Mouse (Mus musculus) lung, embryonic 16.5 days (tissue): ENCODE measurements at regions not wholly inside any gene's neighbourhood (a gene's known extent, or its start where the extent isn't known, plus 50 kb on each side); places are given as distances from the start of the nearest gene placed in this dataset.
A peak's percentile ranks its signal among the peaks of the same experiment; 100 is the strongest.

Source experiments
- ATAC-seq: fragments of 200-750 bp; cut with Nextera tagmentation; 2 replicates; pipeline ENCODE4 v1.8.0; 2017; ENCODE audit warnings: low read depth, mild to moderate bottlenecking, moderate library complexity
- H3K27ac ChIP-seq: fragments of 300-500 bp; sonication (generic); 2 replicates; pipeline ENCODE4 v1.5.1; 2014; ENCODE audit warnings: mild to moderate bottlenecking, control low read depth, low read length
- H3K27me3 ChIP-seq: fragments of 300-500 bp; sonication (generic); 2 replicates; pipeline ENCODE4 v1.6.1; 2014; ENCODE audit warnings: low read depth, low read length, mixed read lengths; ENCODE audit not compliant: control insufficient read depth, insufficient read depth
- H3K36me3 ChIP-seq: fragments of 300-500 bp; sonication (generic); 2 replicates; pipeline ENCODE4 v1.6.1; 2014; ENCODE audit warnings: low read length; ENCODE audit not compliant: control insufficient read depth, insufficient read depth
- H3K4me1 ChIP-seq: fragments of 300-500 bp; sonication (generic); replicated peaks from 2 replicates; pipeline ENCODE4 v1.6.1; 2014; ENCODE audit warnings: low read length, mixed read lengths; ENCODE audit not compliant: control insufficient read depth, insufficient read depth
- H3K4me2 ChIP-seq: fragments of 300-500 bp; sonication (generic); 2 replicates; pipeline ENCODE4 v1.6.1; 2014; ENCODE audit warnings: low read depth, low read length, control low read depth
- H3K4me3 ChIP-seq: fragments of 300-500 bp; sonication (generic); 2 replicates; pipeline ENCODE4 v1.5.1; 2014; ENCODE audit warnings: mild to moderate bottlenecking, low read length, control low read depth
- H3K9ac ChIP-seq: fragments of 300-500 bp; sonication (generic); 2 replicates; pipeline ENCODE4 v1.6.1; 2014; ENCODE audit warnings: low read length, control low read depth
- H3K9me3 ChIP-seq: fragments of 300-500 bp; sonication (generic); 2 replicates; pipeline ENCODE4 v1.6.1; 2016; ENCODE audit warnings: low read length; ENCODE audit not compliant: control insufficient read depth
- WGBS: fragments of 180-500 bp; shearing (Covaris S2); extraction: QIAGEN DNeasy Blood & Tissue Kit; methylation state at CpG from one replicate; pipeline ENCODE4 v1.1.7; 2014; 5-methylcytosine and 5-hydroxymethylcytosine counted together

GRCm38 (mm10) chr5:146647628-146648380, 62.8 kb upstream of the Gpr12 start:
- Histone ChIP-seq H3K36me3 (no peaks in the 10 kb centered on the region), H3K9ac (no peak overlapping the region), H3K27me3 (no peaks in the 10 kb centered on the region), H3K9me3 (no peaks in the 10 kb centered on the region), H3K4me2 (no peak overlapping the region), H3K27ac (no peak overlapping the region), H3K4me3 (no peak overlapping the region), H3K4me1 (no peaks in the 10 kb centered on the region)
- no peak for ATAC-seq
- WGBS, result 58% methylated on average over 11 of the region's 11 CpGs

- 4% methylated on average over 4 of the region's 4 CpGs for WGBS
- H3K4me1 ChIP-seq, result no peaks in the 10 kb centered on the region
- no peak overlapping the region for H3K4me3 ChIP-seq
- H3K9ac ChIP-seq, result no peak overlapping the region
- ATAC-seq, result 0 out of 2 replicates have a peak, but pooled peaks have one; percentile 38
- H3K27me3 ChIP-seq, result no peaks in the 10 kb centered on the region
- H3K4me2 ChIP-seq, result no peak overlapping the region
- H3K27ac ChIP-seq, result no peak overlapping the region
- no peaks in the 10 kb centered on the region for H3K9me3 ChIP-seq
- H3K36me3 ChIP-seq, result no peaks in the 10 kb centered on the region
Observed at GRCm38 (mm10) chr5:146644499-146644898, 59.5 kb upstream of the Gpr12 start.

GRCm38 (mm10) chr5:146641931-146642330, 56.9 kb upstream of the Gpr12 start:
- Histone ChIP-seq H3K27ac (no peak overlapping the region), H3K4me1 (no peaks in the 10 kb centered on the region), H3K27me3 (no peaks in the 10 kb centered on the region), H3K9ac (no peak overlapping the region), H3K36me3 (no peaks in the 10 kb centered on the region), H3K4me2 (no peak overlapping the region), H3K9me3 (no peaks in the 10 kb centered on the region), H3K4me3 (no peak overlapping the region)
- whole genome bisulfite sequencing, result 73% methylated on average over 6 of the region's 6 CpGs
- ATAC-seq, result no peak

- ATAC-seq, result no peak
- H3K9ac ChIP-seq, result no peak overlapping the region
- WGBS, result 63% methylated on average over 6 of the region's 6 CpGs
- H3K27ac ChIP-seq, result no peak overlapping the region
- no peaks in the 10 kb centered on the region for H3K27me3 ChIP-seq
- H3K4me3 ChIP-seq, result no peak overlapping the region
- no peaks in the 10 kb centered on the region for H3K4me1 ChIP-seq
- H3K36me3 ChIP-seq, result no peaks in the 10 kb centered on the region
- no peak overlapping the region for H3K4me2 ChIP-seq
- H3K9me3 ChIP-seq, result no peaks in the 10 kb centered on the region
Observed at GRCm38 (mm10) chr5:146636859-146637258, 51.8 kb upstream of the Gpr12 start.
